Mouse (Mus musculus) small intestine, adult 10 weeks (tissue): ENCODE data around the gene Phactr3. TPM values are rescaled to one million over a fixed set of nuclear protein-coding genes. Genes with fewer than 3 reads are reported as not detected.

Source experiments
- polyA plus RNA-seq: library from polyadenylated mRNA; stranded (reverse); fragments of 350-450 nt; fragmentation: Illumina TruSeq; extraction: RNeasy Lipid Tissue Mini Kit (QIAGEN cat#74804); gene quantifications from one replicate; pipeline ENCODE4 v1.2.3, GENCODE M21; 2014; ENCODE audit warnings: low replicate concordance

Phactr3 gene
- polyA plus RNA-seq = 0.41 TPM

GRCm38 (mm10) chr2:178118801-178119560, at the start of gene Phactr3:
Phactr3 (plus strand) TSS chr2:178118975.

DNA sequence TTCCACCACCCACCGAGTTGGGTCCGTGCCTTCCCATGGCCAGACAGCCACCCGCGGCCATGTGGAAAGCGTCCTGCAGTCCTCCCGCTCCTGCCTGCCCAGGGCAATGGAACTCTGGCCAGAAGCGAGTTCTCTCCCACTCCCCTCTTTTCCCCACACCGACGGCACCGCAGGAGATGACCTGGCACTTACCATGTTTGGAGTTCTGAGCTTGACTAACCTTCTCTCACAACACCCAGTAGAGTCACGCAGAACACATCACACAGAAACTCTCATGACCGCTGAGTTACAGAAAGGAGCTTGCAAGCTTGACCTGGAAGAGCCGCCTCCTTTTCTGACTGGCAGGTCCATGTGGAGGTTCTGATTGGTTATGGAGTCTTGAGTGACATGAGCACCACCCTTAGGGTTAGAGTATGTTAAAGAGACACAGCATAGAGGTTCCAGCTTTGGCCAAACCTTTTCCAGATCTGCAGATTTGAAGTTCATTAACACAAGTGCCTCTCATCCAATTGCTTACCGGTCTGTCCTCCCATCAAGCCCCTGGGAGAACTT, 40.5 kb upstream of the Phactr3 start, which contains the start of gene Zfp931:
Gene Zfp931, minus strand, starts transcription at position 311 of the 552 bp plus-strand sequence.

Other genes with a start within 250 kb of the Phactr3 start
- gene Gm14327, start 221.9 kb upstream of the Phactr3 start, polyA plus RNA-seq = 3.5 TPM
- gene Zfp972, start 193.4 kb upstream of the Phactr3 start, polyA plus RNA-seq = 15.5 TPM
- 51.8 TPM for gene Gm14326, start 161.7 kb upstream of the Phactr3 start, polyA plus RNA-seq
- 63.8 TPM for gene Zfp971, start 95.7 kb upstream of the Phactr3 start, polyA plus RNA-seq
- gene Zfp931, start 40.5 kb upstream of the Phactr3 start, polyA plus RNA-seq = 31.7 TPM